Mouse (Mus musculus): Measurements from ENCODE around the gene Cand2. TPM values are rescaled to one million over a fixed set of nuclear protein-coding genes. Genes with fewer than 3 reads are reported as not detected.

The Cand2 gene
- total and polyA plus RNA-seq, 3 experiments = 3.6 to 17.1 (median 7.8) TPM

GRCm38 (mm10) chr6:115838161-115838597 is 63.8 kb downstream of the Cand2 start, which contains the start of gene Efcab12:
Gene Efcab12, minus strand, starts transcription at chr6:115838412.
- in situ Hi-C loops (cut with MboI; ENCODE audit: low pct_ligation_motif_present, low pct_unique_long_range_greater_than_20kb, low sequenced_read_pairs) (no loop called here), dilution Hi-C loops (cut with MboI; ENCODE audit: extremely low pct_ligation_motif_present, extremely low pct_unique_long_range_greater_than_20kb, low sequenced_read_pairs) (no loop called here)
- Histone ChIP-seq H3K79me2 (replicated peaks; ENCODE audit: control insufficient read depth, extremely low read depth, insufficient read depth, poor library complexity, severe bottlenecking) (no peaks in the 10 kb centered on the region), H3K4me1 (ENCODE audit: control insufficient read depth in 1 of 2, insufficient read depth in 2 of 2) (peaks cover 0 to 9% of the 10 kb centered on the region in 2 experiments; a peak in 3 of 4 replicates), H3K36me3 (replicated peaks in 1 of 2; ENCODE audit: control insufficient read depth in 1 of 2, insufficient read depth in 1 of 2, low read length in 1 of 2) (peaks cover 9 to 30% of the 10 kb centered on the region in 2 experiments), H3K27me3 (replicated peaks) (no peaks in the 10 kb centered on the region), H3K4me3 (replicated peaks in 1 of 3; ENCODE audit: low read depth in 2 of 3, low read length in 2 of 3, poor library complexity in 1 of 3) (no peak within 1 kb of the TSS), H3K9ac (ENCODE audit: insufficient read depth, low read depth) (no peak within 1 kb of the TSS), H3K9me3 (replicated peaks; ENCODE audit: low read length) (no peaks in the 10 kb centered on the region), H3K27ac (ENCODE audit: insufficient read depth, low read depth) (no peak within 1 kb of the TSS), H3K4me2 (ENCODE audit: insufficient read depth, low read depth, poor library complexity, severe bottlenecking) (no peak within 1 kb of the TSS)
- TF ChIP-seq EP300 (IDR thresholded peaks at IDR 0.05; ENCODE audit: low read length) (no peak), MAX (IDR thresholded peaks at IDR 0.05; ENCODE audit: low read length) (no peak), PAX5 (IDR thresholded peaks at IDR 0.05; ENCODE audit: low read length) (no peak)
- no peak for DNase-seq (ENCODE audit: extremely low read depth)

- dilution Hi-C loops (cut with MboI; ENCODE audit: extremely low pct_ligation_motif_present, extremely low pct_unique_long_range_greater_than_20kb, low sequenced_read_pairs) = no loop called here
- no peaks in the 10 kb centered on the region for H3K79me2 ChIP-seq (replicated peaks; ENCODE audit: control insufficient read depth, extremely low read depth, insufficient read depth, poor library complexity, severe bottlenecking)
- H3K9me3 ChIP-seq (replicated peaks; ENCODE audit: low read length) = no peaks in the 10 kb centered on the region
- H3K36me3 ChIP-seq (replicated peaks in 1 of 2; ENCODE audit: control insufficient read depth in 1 of 2, insufficient read depth in 1 of 2, low read length in 1 of 2) = peaks cover 13 to 34% of the 10 kb centered on the region in 2 experiments
- no peak overlapping the region for H3K9ac ChIP-seq (ENCODE audit: insufficient read depth, low read depth)
- TF ChIP-seq E2F4 (IDR thresholded peaks at IDR 0.05; ENCODE audit: insufficient replicate concordance, low read depth, low read length) = no peak
- no peak for TF ChIP-seq CHD2 (IDR thresholded peaks at IDR 0.05; ENCODE audit: low read length)
- TF ChIP-seq RCOR1 (conservative IDR thresholded peaks at IDR 0.05; ENCODE audit: low read depth, low read length) = no peak
- no peak for TF ChIP-seq HCFC1 (IDR thresholded peaks at IDR 0.05; ENCODE audit: low read depth, low read length)
- TF ChIP-seq POLR2AphosphoS2 (IDR thresholded peaks at IDR 0.05; ENCODE audit: low read depth, low read length) = no peak
- DNase-seq (ENCODE audit: extremely low read depth) = no peak
- in situ Hi-C loops (cut with MboI; ENCODE audit: low pct_ligation_motif_present, low pct_unique_long_range_greater_than_20kb, low sequenced_read_pairs) = no loop called here
- peaks cover 0 to 9% of the 10 kb centered on the region in 2 experiments; a peak in 3 of 4 replicates for H3K4me1 ChIP-seq (ENCODE audit: control insufficient read depth in 1 of 2, insufficient read depth in 2 of 2)
- no peak overlapping the region for H3K4me3 ChIP-seq (replicated peaks in 1 of 3; ENCODE audit: low read depth in 2 of 3, low read length in 2 of 3, poor library complexity in 1 of 3)
- no peak overlapping the region for H3K27ac ChIP-seq (ENCODE audit: insufficient read depth, low read depth)
- no peak overlapping the region for H3K4me2 ChIP-seq (ENCODE audit: insufficient read depth, low read depth, poor library complexity, severe bottlenecking)
- H3K27me3 ChIP-seq (replicated peaks) = no peaks in the 10 kb centered on the region
These were observed 64.4 kb downstream of the Cand2 start for GRCm38 (mm10) chr6:115838745-115839144.

- Histone ChIP-seq H3K9me3 (replicated peaks; ENCODE audit: low read length) (no peaks in the 10 kb centered on the region), H3K9ac (ENCODE audit: insufficient read depth, low read depth) (no peak overlapping the region), H3K4me2 (ENCODE audit: insufficient read depth, low read depth, poor library complexity, severe bottlenecking) (no peak overlapping the region), H3K79me2 (replicated peaks; ENCODE audit: control insufficient read depth, extremely low read depth, insufficient read depth, poor library complexity, severe bottlenecking) (0 out of 2 replicates have a peak, but pooled peaks cover 5% of the 10 kb centered on the region), H3K4me3 (replicated peaks in 1 of 3; ENCODE audit: low read depth in 2 of 3, low read length in 2 of 3, poor library complexity in 1 of 3) (no peak overlapping the region), H3K36me3 (replicated peaks in 1 of 2; ENCODE audit: control insufficient read depth in 1 of 2, insufficient read depth in 1 of 2, low read length in 1 of 2) (peaks cover 29 to 53% of the 10 kb centered on the region in 2 experiments), H3K4me1 (ENCODE audit: control insufficient read depth in 1 of 2, insufficient read depth in 2 of 2) (peaks cover 2 to 25% of the 10 kb centered on the region in 2 experiments; a peak in 2 of 4 replicates), H3K27ac (ENCODE audit: insufficient read depth, low read depth) (no peak overlapping the region), H3K27me3 (replicated peaks) (no peaks in the 10 kb centered on the region)
- DNase-seq (ENCODE audit: extremely low read depth) = no peak
- in situ Hi-C loops (cut with MboI; ENCODE audit: low pct_ligation_motif_present, low pct_unique_long_range_greater_than_20kb, low sequenced_read_pairs) = loop anchor here (5.0 to 10.0 kb wide), 2 partner anchors 162 to 290 kb away; no protein-coding TSS in a partner anchor
- TF ChIP-seq ETS1 (conservative IDR thresholded peaks at IDR 0.05; ENCODE audit: low read depth, low read length) = no peak
- TF ChIP-seq HCFC1 (IDR thresholded peaks at IDR 0.05; ENCODE audit: low read depth, low read length) = no peak
- TF ChIP-seq ZNF384 (IDR thresholded peaks at IDR 0.05; ENCODE audit: low read depth, low read length) = no peak
- no peak for TF ChIP-seq POLR2AphosphoS2 (IDR thresholded peaks at IDR 0.05; ENCODE audit: low read depth, low read length)
- TF ChIP-seq MEF2A (IDR thresholded peaks at IDR 0.05; ENCODE audit: borderline replicate concordance, low read depth, low read length) = no peak
- TF ChIP-seq BHLHE40 (IDR thresholded peaks at IDR 0.05; ENCODE audit: low read depth, low read length) = no peak
- no peak for TF ChIP-seq USF1 (IDR thresholded peaks at IDR 0.05; ENCODE audit: low read depth, low read length)
- TF ChIP-seq CTCF (conservative IDR thresholded peaks at IDR 0.05 in 1 of 2, IDR thresholded peaks at IDR 0.05 in 1 of 2; ENCODE audit: low read depth in 2 of 2, low read length in 2 of 2) = no peak
- no peak for TF ChIP-seq JUN (IDR thresholded peaks at IDR 0.05; ENCODE audit: insufficient read depth, low read depth, low read length)
- no peak for TF ChIP-seq NELFE (IDR thresholded peaks at IDR 0.05; ENCODE audit: low read depth, low read length)
- dilution Hi-C loops (cut with MboI; ENCODE audit: extremely low pct_ligation_motif_present, extremely low pct_unique_long_range_greater_than_20kb, low sequenced_read_pairs) = no loop called here
These were observed 70.7 kb downstream of the Cand2 start for GRCm38 (mm10) chr6:115845006-115845405.

Measured in CH12.LX (cell line).